Mouse (Mus musculus): ENCODE results near the gene Mrgprf. TPM values are rescaled to one million over a fixed set of nuclear protein-coding genes. Genes with fewer than 3 reads are reported as not detected.

Gene Mrgprf
- 1 to 10 TPM in 1 of 2 experiments, under 1 TPM in 1; 0.70 to 1.9 TPM for total RNA-seq (2021)
- long read RNA-seq, experiment 1, partial matches to known transcripts: 0 of 1 reads
- long read RNA-seq, experiment 1, other reads (novel, unspliced or antisense): 0 of 1 reads
- long read RNA-seq, experiment 2: 0 reads

DNA sequence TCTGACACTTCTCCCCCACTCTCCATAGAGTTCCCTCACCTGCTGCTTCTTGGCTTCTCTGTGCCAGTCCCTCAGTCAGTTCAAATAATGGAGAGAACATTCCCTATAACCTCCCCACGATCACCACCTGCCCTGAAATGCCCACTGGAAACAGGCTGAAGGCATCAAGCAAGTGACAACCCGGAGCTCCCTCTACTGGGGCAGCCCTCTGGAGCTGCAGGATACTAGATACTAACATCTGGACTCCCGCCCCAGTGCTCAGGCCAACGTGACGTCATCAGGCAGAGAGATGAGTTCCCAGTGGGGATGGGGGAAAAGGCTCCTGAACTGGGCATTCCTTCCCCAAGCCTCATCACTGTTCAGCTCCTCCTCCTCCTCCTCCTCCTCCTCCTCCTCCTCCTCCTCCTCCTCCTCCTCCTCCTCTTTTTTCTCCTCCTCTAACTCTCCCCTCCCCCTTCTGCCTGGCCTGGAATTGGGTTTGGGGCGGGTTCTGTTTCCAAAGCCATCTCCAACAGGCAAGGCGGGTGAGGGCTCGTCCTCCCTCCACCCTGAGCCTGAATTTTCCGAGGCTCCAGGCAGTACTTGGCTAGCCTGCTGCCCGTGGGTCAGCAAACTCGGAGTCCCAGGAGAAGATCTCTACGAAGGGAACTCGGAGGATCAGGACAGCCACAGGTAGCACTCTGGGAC, at the start of gene Mrgprf:
TSS of gene Mrgprf (plus strand) at position 508 of the 687 bp plus-strand sequence.
- DNase-seq (ENCODE audit: low spot score in 2 of 2): peak in 1 of 2 experiments; percentile 24

DNA sequence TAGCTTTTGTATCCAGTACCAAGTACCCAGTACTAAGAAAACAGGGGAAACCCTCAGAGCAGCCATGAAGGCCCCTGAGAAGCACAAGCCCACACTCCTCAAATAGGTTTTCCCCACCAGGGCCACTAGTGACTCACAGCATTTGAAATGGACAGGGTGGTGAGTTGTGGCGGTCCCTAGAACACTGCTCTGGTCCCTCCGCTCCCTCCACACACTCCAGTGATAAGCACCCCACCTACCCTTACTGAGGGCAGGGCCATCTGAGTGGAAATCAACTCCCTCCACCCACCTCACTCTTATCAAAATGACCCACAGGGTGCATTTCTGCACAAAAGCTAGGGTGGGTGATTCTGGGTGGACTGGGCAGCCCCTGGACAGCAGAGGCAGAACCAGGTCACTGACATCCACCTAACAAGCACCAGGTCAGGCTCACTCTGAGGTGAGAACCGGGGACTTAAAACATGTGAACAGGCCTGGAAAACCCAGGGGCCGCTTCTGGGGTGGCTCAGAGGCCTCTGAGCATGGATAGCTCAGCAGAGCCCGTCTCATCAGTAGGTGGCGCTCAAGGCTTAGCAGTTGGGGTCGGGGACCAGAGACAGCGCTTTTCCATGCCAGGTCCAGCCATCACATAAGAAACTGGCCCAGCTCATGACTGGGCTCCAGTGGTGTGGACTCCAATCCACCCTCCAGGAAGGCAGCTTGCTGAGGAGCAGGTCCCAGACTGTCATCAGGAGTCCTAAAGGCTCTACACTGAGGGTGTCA, 47.7 kb upstream of the Mrgprf start:
- DNase-seq (ENCODE audit: low spot score in 2 of 2): peak; percentile 76 to 84

DNA sequence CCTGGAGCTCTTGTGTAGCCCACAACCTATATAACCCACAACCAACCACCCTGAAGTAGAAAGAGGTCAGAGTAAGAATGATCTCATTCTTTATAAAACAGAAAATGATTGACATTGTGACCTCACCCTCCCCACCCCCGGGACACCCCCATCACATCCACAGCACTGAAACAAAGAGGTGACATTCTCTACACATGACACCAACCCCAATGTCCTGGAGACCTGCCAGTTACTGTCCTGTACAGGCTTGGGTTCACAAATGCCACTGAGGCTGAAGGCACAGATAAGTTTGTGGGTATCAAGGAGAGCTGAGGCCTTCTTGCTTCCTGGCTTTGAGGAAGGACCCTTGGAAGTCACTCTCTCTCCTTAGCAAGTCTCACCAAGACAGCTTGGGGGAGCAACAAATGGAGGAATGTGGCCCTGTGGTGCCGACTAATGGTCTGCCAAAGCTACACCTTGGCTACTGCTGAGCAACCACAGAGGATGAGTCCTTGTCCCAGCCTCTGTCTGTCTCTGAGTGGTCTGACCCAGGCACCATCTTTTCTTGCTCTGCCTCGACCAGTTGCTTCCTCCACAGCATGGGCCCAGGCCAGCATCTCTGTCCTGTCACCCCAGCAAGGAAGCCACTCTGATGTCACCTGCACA, 46.5 kb upstream of the Mrgprf start:
- no peak for DNase-seq (ENCODE audit: low spot score in 2 of 2)

DNA sequence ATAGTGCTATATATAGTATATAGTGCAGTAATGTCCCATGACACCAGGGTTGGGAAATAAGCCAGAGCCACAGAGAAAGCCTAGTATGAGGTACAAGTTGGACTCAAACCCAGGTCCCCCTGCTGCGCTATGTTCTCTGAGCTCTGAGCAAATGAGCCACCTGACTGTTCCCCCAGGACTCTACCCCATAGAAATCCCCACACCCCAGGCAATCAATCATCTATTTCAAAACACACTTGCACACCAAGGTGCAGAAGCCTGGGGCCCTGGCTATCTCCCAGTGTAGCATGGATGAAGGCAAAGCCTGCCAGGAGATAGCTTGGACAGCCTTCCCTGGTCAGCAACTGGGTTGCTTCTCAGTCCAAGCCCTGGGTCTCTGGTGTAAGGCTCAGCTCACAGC, 44.5 kb upstream of the Mrgprf start:
- no peak for DNase-seq (ENCODE audit: low spot score in 2 of 2)

DNA sequence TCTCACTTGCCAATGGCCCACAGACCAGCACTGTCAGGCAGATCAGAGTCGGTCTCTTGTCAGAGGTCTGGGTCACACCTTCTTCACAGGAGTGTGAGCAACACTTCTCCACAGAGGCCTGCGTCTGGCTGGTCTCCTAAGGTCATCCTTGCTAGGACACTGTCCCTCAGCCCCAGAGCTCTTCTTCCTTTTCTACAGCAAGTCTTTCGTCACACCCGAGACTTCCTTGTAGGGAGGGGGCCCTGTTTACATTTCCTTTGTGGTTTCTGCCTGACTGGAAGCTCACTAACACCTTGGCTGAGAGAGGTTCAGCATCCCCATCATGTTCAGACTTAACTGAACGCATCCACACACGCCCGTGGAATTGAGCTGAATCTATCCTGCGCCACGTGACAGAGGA, 36.4 kb upstream of the Mrgprf start:
- no peak for DNase-seq (ENCODE audit: low spot score in 2 of 2)

- DNase-seq (ENCODE audit: low spot score in 2 of 2): no peak
Measured at GRCm38 (mm10) chr7:145266011-145266410, 34.6 kb upstream of the Mrgprf start.

GRCm38 (mm10) chr7:145268890-145269289, 31.7 kb upstream of the Mrgprf start:
- DNase-seq (ENCODE audit: low spot score in 2 of 2): no peak

GRCm38 (mm10) chr7:145270955-145271354, 29.7 kb upstream of the Mrgprf start:
- no peak for DNase-seq (ENCODE audit: low spot score in 2 of 2)

DNA sequence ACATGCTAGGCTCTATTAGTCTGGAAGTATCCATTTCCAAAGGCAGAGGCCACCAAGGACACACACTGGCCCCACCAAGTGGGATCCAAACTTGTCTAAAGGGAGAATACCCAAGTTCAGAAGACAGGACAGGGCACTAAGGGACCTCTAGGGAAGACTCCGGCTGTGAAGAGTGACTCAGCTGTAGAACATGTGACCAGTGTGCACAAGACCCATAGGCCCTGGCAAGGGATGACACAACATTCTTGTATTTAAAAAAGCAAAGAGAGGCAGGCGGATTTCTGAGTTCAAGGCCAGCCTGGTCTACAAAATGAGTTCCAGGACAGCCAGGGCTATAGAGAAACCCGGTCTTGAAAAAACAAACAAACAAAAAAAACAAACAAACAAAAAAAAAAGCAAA, 25.1 kb upstream of the Mrgprf start:
- no peak for DNase-seq (ENCODE audit: low spot score in 2 of 2)

DNA sequence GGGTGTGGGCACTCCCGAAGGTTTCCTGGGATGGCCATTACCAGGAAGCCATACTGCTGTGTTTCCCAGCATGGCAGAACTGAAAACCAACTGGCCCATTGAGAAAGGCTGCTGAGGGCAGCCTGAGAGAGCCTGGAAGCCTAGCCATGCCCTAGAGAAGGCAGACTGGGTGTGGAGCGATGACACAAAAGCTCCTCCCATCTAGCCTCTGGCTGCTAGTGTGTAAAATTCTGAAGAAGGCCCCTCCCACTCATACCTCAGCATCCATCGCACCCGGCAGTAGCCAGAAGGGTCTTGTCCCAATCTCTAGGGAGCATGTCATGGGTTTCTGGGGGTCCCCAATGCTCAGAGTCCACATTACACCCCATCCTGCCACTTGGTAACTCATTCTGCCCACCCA, 19.2 kb upstream of the Mrgprf start:
- DNase-seq (ENCODE audit: low spot score in 2 of 2): no peak

DNA sequence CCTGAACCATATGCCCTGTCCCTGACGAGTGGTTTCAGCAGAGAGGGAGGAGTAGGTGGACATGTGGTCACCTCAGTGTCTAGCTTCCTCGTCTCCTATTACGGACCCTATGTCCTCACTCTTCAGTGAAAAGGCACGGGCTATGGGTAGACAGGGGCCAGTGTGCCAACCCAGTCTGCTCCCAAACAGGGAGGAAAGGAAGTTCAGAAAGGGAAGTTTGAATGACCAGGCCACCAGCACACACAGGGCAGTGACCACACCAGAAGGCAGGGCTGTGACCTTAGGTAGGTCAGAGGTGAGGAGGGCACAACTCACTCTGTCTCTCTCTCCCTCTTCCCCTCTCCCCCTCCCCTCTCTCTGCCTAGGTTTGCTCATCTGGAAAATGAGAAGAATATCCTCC, 17.6 kb upstream of the Mrgprf start:
- DNase-seq (ENCODE audit: low spot score in 2 of 2): no peak

- DNase-seq (ENCODE audit: low spot score in 2 of 2): peak; percentile 85 to 86
Measured at GRCm38 (mm10) chr7:145283487-145284187, 17.0 kb upstream of the Mrgprf start, which contains the start of gene Tpcn2. TSS of gene Tpcn2 (minus strand) at chr7:145284011.

DNA sequence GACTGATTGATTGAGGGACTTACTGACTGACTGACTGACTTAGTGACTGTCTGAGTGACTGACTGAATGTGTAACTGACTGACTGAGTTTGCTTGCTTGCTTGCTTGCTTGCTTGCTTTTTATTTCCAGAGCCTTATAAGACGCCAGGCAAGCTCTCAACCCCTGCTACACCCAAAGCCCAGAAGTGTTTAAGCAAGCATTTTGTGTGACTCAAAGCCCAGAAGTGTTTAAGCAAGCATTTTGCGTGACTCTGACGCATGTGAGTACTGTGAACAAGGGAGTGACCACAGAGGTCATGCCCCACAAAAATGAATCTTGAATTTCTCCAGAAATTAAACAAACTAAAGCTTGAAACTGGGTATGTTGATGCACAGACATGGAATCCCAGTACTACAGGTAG, 16.3 kb upstream of the Mrgprf start:
- DNase-seq (ENCODE audit: low spot score in 2 of 2): no peak

GRCm38 (mm10) chr7:145285476-145285875, 15.2 kb upstream of the Mrgprf start:
- no peak for DNase-seq (ENCODE audit: low spot score in 2 of 2)

GRCm38 (mm10) chr7:145287410-145287809, 13.2 kb upstream of the Mrgprf start:
- no peak for DNase-seq (ENCODE audit: low spot score in 2 of 2)

GRCm38 (mm10) chr7:145289302-145289701, 11.3 kb upstream of the Mrgprf start:
- DNase-seq (ENCODE audit: low spot score in 2 of 2): no peak

DNA sequence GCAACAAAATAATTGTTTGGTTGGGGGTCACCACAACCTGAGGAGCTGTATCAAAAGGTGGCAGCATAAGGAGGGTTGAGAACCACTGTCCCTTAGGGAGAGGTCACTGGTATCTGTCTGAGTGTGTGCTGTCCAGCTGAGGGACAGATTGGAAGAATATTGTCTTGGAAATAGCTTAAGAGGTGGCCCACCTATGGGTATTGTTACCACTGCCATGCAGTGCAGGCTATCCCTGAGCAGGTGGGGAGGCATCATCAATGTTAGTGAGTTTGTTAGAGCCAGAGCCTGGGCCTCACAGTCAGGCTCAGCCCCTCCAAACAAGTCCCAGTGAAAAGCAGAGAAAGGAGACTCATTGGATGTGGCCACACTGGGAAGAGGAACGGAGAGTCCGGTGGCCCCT, 8.8 kb upstream of the Mrgprf start:
- DNase-seq (ENCODE audit: low spot score in 2 of 2): no peak

DNA sequence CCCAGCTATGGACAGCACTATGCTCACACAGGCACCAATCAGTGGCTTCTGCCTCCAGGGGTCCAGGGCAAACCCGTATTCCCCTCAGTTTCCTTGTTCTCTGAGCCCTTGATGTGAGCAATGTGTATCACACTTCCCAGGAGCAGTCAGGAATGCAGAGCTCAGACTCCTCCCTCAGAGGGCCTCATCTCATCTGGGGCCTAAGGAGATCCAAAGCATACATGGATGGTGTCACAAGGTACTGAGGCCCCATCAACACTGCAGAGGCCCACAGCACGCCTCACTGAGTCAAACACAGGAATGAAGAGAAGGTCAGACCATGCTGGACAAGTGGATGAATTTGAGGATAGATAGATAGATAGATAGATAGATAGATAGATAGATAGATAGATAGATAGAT, 7.9 kb upstream of the Mrgprf start:
- DNase-seq (ENCODE audit: low spot score in 2 of 2): no peak

- DNase-seq (ENCODE audit: low spot score in 2 of 2): peak; percentile 16 to 46
Measured at GRCm38 (mm10) chr7:145293859-145294258, 6.8 kb upstream of the Mrgprf start.

- DNase-seq (ENCODE audit: low spot score in 2 of 2): no peak
Measured at GRCm38 (mm10) chr7:145298666-145299490, 1.8 kb upstream of the Mrgprf start.

Measured in adrenal gland, adult 18-20 months (tissue).